Mouse (Mus musculus) lung, postnatal 0 days (tissue): ENCODE measurements at regions not wholly inside any gene's neighbourhood (a gene's known extent, or its start where the extent isn't known, plus 50 kb on each side); places are given as distances from the start of the nearest gene placed in this dataset.

Experiments used
- ATAC-seq: fragments of 200-750 bp; cut with Nextera tagmentation; 2 replicates; pipeline ENCODE4 v1.8.0; 2017; ENCODE audit warnings: moderate library complexity
- DNase-seq: peaks from one replicate; pipeline ENCODE4 v3.0.0-alpha.2; 2016; ENCODE audit warnings: low spot score
- H3K27ac ChIP-seq: fragments of 300-500 bp; sonication (generic); 2 replicates; pipeline ENCODE4 v1.5.1; 2014; ENCODE audit warnings: antibody characterized with exemption, mild to moderate bottlenecking, low read length, mixed read lengths
- H3K27me3 ChIP-seq: fragments of 300-500 bp; sonication (generic); replicated peaks from 2 replicates; pipeline ENCODE4 v1.6.1; 2014; ENCODE audit warnings: low read length, mixed read lengths; ENCODE audit not compliant: insufficient read depth
- H3K36me3 ChIP-seq: fragments of 300-500 bp; sonication (generic); 2 replicates; pipeline ENCODE4 v1.6.1; 2014; ENCODE audit warnings: low read length, mixed read lengths; ENCODE audit not compliant: insufficient read depth
- H3K4me1 ChIP-seq: fragments of 300-500 bp; sonication (generic); 2 replicates; pipeline ENCODE4 v1.6.1; 2014; ENCODE audit warnings: antibody characterized with exemption, low read depth, low read length, mixed read lengths; ENCODE audit not compliant: insufficient read depth
- H3K4me2 ChIP-seq: fragments of 300-500 bp; sonication (generic); replicated peaks from 2 replicates; pipeline ENCODE4 v1.6.1; 2014; ENCODE audit warnings: low read depth, mild to moderate bottlenecking, low read length, moderate library complexity, mixed read lengths
- H3K4me3 ChIP-seq: fragments of 300-500 bp; sonication (generic); 2 replicates; pipeline ENCODE4 v1.5.1; 2014; ENCODE audit warnings: low read depth, low read length
- H3K9ac ChIP-seq: fragments of 300-500 bp; sonication (generic); replicated peaks from 2 replicates; pipeline ENCODE4 v1.6.1; 2014; ENCODE audit warnings: low read depth, mild to moderate bottlenecking
- H3K9me3 ChIP-seq: fragments of 300-500 bp; sonication (generic); 2 replicates; pipeline ENCODE4 v1.6.1; 2016; ENCODE audit warnings: low read length, mixed read lengths
- CTCF ChIP-seq: IDR thresholded peaks from 2 replicates; pipeline ENCODE4 v1.5.1; 2016; ENCODE audit warnings: antibody characterized with exemption, mild to moderate bottlenecking
- EP300 ChIP-seq: IDR thresholded peaks from 2 replicates; pipeline ENCODE4 v1.6.1; 2016; ENCODE audit warnings: antibody characterized with exemption, mild to moderate bottlenecking, control low read depth
- WGBS: fragments of 180-500 bp; shearing (Covaris S2); extraction: QIAGEN DNeasy Blood & Tissue Kit; methylation state at CpG from one replicate; pipeline ENCODE4 v1.1.7; 2014; 5-methylcytosine and 5-hydroxymethylcytosine counted together

DNA sequence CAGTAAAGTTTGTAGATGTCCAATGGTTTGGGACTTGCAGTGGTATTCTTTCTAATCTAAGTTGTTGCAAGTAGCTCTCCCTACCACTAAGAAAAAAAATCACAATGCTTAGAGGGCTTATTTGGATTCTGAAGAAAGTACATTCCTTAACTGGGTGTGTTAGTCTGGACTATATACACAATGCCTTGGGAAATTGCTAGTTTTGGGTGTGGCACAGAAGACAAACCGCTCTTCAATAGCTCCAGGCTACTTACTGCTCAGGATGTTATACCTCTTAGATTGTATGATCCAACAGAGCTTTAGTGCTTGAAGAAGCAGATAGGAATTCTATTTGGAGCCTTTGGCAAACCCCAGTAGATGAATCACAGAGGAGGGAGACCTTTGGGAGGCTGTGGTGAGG, 369.6 kb upstream of the Slco3a1 start:
- 37% methylated on average over 1 of the region's 1 CpGs for WGBS

GRCm38 (mm10) chr7:74908311-74908962, 353.9 kb upstream of the Slco3a1 start:
- ATAC-seq (no peak), DNase-seq (peak; percentile 24)
- H3K9me3 ChIP-seq: no peaks in the 10 kb centered on the region
- H3K27ac ChIP-seq: no peak overlapping the region
- H3K27me3 ChIP-seq: no peaks in the 10 kb centered on the region
- H3K9ac ChIP-seq: no peak overlapping the region
- H3K4me3 ChIP-seq: no peak overlapping the region
- H3K4me1 ChIP-seq: no peaks in the 10 kb centered on the region
- TF ChIP-seq EP300 (0 out of 2 replicates have a peak, but pooled peaks have one; percentile 16), CTCF (no peak)
- no peak overlapping the region for H3K4me2 ChIP-seq
- H3K36me3 ChIP-seq: no peaks in the 10 kb centered on the region
- 37% methylated on average over 3 of the region's 3 CpGs for WGBS

More for the DNA sequence above, 369.6 kb upstream of the Slco3a1 start:
- H3K36me3 ChIP-seq: no peaks in the 10 kb centered on the region
- ATAC-seq (no peak), DNase-seq (no peak)
- no peak overlapping the region for H3K4me3 ChIP-seq
- TF ChIP-seq EP300 (no peak), CTCF (no peak)
- no peak overlapping the region for H3K9ac ChIP-seq
- H3K9me3 ChIP-seq: no peaks in the 10 kb centered on the region
- H3K4me2 ChIP-seq: no peak overlapping the region
- no peaks in the 10 kb centered on the region for H3K4me1 ChIP-seq
- no peaks in the 10 kb centered on the region for H3K27me3 ChIP-seq
- H3K27ac ChIP-seq: no peak overlapping the region

DNA sequence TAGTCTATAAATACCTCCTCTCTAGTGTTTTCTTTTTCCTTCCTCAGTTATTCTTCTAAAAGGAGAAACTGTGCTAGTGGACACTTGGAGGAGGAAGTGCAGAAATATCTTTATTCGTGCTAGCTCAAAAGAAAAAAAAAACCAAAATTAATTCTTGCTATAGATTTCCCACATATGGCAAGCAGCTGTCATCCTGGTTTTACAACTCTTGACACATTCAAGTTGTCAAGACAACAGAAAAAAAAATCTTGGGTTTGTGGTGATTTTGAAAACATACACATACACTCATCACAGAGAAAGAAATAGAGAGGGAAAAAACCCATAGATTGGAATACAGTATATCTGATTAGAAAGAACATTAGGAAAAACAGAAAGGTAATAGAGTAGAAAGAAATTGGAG, 352.8 kb upstream of the Slco3a1 start:
- H3K4me3 ChIP-seq: no peak overlapping the region
- TF ChIP-seq CTCF (no peak), EP300 (no peak)
- WGBS: 33% methylated on average over 1 of the region's 1 CpGs
- H3K27ac ChIP-seq: no peak overlapping the region
- DNase-seq: peak; percentile 6
- no peak overlapping the region for H3K4me2 ChIP-seq
- no peaks in the 10 kb centered on the region for H3K27me3 ChIP-seq
- no peak for ATAC-seq
- no peaks in the 10 kb centered on the region for H3K4me1 ChIP-seq
- H3K9ac ChIP-seq: no peak overlapping the region
- no peaks in the 10 kb centered on the region for H3K9me3 ChIP-seq
- H3K36me3 ChIP-seq: no peaks in the 10 kb centered on the region

DNA sequence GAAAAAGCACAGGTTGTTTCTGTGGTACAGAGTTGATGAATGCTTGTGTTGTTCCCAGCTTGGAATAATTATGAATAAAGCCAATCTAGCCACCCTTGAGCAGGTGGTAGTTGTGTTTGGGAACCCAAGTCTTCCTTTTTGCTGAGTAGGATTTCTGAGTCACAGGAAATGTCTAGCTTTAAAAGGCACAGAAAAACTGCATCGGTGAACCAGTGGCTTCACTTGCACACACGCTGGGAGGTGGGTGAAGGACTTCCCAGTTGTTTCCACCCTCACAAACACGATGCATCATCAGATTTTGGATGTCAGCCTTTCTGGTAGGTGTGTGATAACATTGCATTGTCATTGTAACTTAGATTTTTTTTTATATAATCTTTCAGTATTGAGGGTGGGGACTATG, 322.9 kb upstream of the Slco3a1 start:
- no peak overlapping the region for H3K4me2 ChIP-seq
- H3K27ac ChIP-seq: no peak overlapping the region
- no peak overlapping the region for H3K4me3 ChIP-seq
- no peaks in the 10 kb centered on the region for H3K27me3 ChIP-seq
- DNase-seq (no peak), ATAC-seq (no peak)
- TF ChIP-seq CTCF (no peak), EP300 (no peak)
- H3K36me3 ChIP-seq: no peaks in the 10 kb centered on the region
- H3K9ac ChIP-seq: no peak overlapping the region
- H3K9me3 ChIP-seq: no peaks in the 10 kb centered on the region
- 67% methylated on average over 3 of the region's 3 CpGs for WGBS
- no peaks in the 10 kb centered on the region for H3K4me1 ChIP-seq

DNA sequence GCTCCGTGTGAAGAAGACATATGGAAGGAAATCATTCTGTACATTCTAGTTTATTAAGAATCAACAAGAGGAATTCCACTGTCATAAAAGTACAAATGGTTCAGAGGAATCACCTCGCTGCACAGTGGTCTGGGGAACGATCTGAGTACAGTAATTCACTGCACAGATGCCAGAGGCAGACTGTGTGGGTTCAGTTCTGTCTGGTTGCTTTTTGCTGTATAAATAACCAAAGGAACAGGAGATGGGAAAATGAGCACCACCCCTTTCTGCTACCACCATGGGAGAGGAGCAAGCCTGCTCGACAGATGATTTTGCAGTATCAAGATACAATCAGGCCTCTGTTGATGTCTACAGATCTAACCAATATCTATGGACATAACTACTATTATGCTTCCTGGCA, 322.1 kb upstream of the Slco3a1 start:
- Histone ChIP-seq H3K9ac (no peak overlapping the region), H3K27ac (no peak overlapping the region), H3K36me3 (no peaks in the 10 kb centered on the region), H3K4me2 (no peak overlapping the region), H3K4me1 (no peaks in the 10 kb centered on the region), H3K27me3 (no peaks in the 10 kb centered on the region), H3K9me3 (no peaks in the 10 kb centered on the region), H3K4me3 (no peak overlapping the region)
- TF ChIP-seq CTCF: no peak
- TF ChIP-seq EP300: no peak
- ATAC-seq (no peak), DNase-seq (no peak)
- 65% methylated on average over 4 of the region's 4 CpGs for WGBS

GRCm38 (mm10) chr7:74870250-74870649, 315.7 kb upstream of the Slco3a1 start:
- DNase-seq: no peak
- Histone ChIP-seq H3K27me3 (no peaks in the 10 kb centered on the region), H3K27ac (no peak overlapping the region), H3K9me3 (no peaks in the 10 kb centered on the region), H3K36me3 (no peaks in the 10 kb centered on the region), H3K4me1 (no peaks in the 10 kb centered on the region), H3K9ac (no peak overlapping the region), H3K4me2 (no peak overlapping the region), H3K4me3 (no peak overlapping the region)
- TF ChIP-seq CTCF (no peak), EP300 (no peak)
- 62% methylated on average over 1 of the region's 1 CpGs for WGBS
- ATAC-seq: no peak

DNA sequence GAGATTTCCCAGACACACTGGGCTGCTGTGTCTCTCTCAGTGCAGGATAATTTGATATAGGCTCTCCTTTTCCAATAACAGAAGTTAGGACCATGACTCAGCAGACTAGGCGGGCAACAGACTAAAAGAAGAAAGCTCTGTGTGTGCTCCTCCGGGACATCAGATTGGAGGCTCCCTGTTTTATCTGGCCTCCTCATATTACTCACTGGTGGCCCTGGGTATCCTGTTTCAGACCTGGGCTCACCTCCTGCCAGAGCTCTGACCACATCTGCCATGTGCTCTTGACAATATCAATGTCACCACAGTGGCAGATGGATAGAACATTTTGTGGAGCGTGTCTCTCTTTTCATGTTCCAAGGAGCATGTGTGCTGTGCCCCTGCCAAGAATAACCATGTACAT, 308.1 kb upstream of the Slco3a1 start:
- H3K9me3 ChIP-seq: no peaks in the 10 kb centered on the region
- no peaks in the 10 kb centered on the region for H3K4me1 ChIP-seq
- WGBS: 55% methylated on average over 3 of the region's 3 CpGs
- H3K27ac ChIP-seq: no peak overlapping the region
- no peak for DNase-seq
- ATAC-seq: no peak
- TF ChIP-seq EP300 (no peak), CTCF (no peak)
- H3K36me3 ChIP-seq: no peaks in the 10 kb centered on the region
- no peak overlapping the region for H3K4me2 ChIP-seq
- no peak overlapping the region for H3K9ac ChIP-seq
- H3K4me3 ChIP-seq: no peak overlapping the region
- no peaks in the 10 kb centered on the region for H3K27me3 ChIP-seq
